Mouse (Mus musculus): Measurements from ENCODE around the gene C2cd5. TPM values are rescaled to one million over a fixed set of nuclear protein-coding genes. Genes with fewer than 3 reads are reported as not detected.

The C2cd5 gene
- polyA plus RNA-seq, 1 experiment from 2014 or later, result 7.0 TPM

GRCm38 (mm10) chr6:142979665-142980660 is 120.0 kb downstream of the C2cd5 start:
- Histone ChIP-seq H3K27ac (no peak overlapping the region), H3K36me3 (ENCODE audit: inconsistent target) (no peaks in the 10 kb centered on the region), H3K79me2 (ENCODE audit: inconsistent target) (no peaks in the 10 kb centered on the region), H3K4me3 (ENCODE audit: inconsistent target) (no peak overlapping the region)
- 55% methylated on average over 5 of the region's 6 CpGs for WGBS (ENCODE audit: missing documents)

- WGBS (ENCODE audit: missing documents), result 73% methylated on average over 1 of the region's 1 CpGs
- H3K27ac ChIP-seq, result no peak overlapping the region
- H3K79me2 ChIP-seq (ENCODE audit: inconsistent target), result no peaks in the 10 kb centered on the region
- H3K36me3 ChIP-seq (ENCODE audit: inconsistent target), result no peaks in the 10 kb centered on the region
- no peak overlapping the region for H3K4me3 ChIP-seq (ENCODE audit: inconsistent target)
Measured at GRCm38 (mm10) chr6:142977221-142977620, 122.7 kb downstream of the C2cd5 start.

GRCm38 (mm10) chr6:142973289-142973688 is 126.7 kb downstream of the C2cd5 start:
- H3K27ac ChIP-seq, result no peak overlapping the region
- no peak overlapping the region for H3K4me3 ChIP-seq (ENCODE audit: inconsistent target)
- H3K79me2 ChIP-seq (ENCODE audit: inconsistent target), result no peaks in the 10 kb centered on the region
- no peaks in the 10 kb centered on the region for H3K36me3 ChIP-seq (ENCODE audit: inconsistent target)
- WGBS (ENCODE audit: missing documents), result 92% methylated on average over 7 of the region's 7 CpGs

GRCm38 (mm10) chr6:142972205-142972604 is 127.7 kb downstream of the C2cd5 start:
- no peaks in the 10 kb centered on the region for H3K79me2 ChIP-seq (ENCODE audit: inconsistent target)
- no peak overlapping the region for H3K27ac ChIP-seq
- H3K4me3 ChIP-seq (ENCODE audit: inconsistent target), result no peak overlapping the region
- H3K36me3 ChIP-seq (ENCODE audit: inconsistent target), result no peaks in the 10 kb centered on the region
- 65% methylated on average over 2 of the region's 2 CpGs for WGBS (ENCODE audit: missing documents)

GRCm38 (mm10) chr6:142967407-142967806 is 132.5 kb downstream of the C2cd5 start:
- Histone ChIP-seq H3K79me2 (ENCODE audit: inconsistent target) (no peaks in the 10 kb centered on the region), H3K27ac (no peak overlapping the region), H3K36me3 (ENCODE audit: inconsistent target) (no peaks in the 10 kb centered on the region), H3K4me3 (ENCODE audit: inconsistent target) (no peak overlapping the region)
- 43% methylated on average over 1 of the region's 1 CpGs for WGBS (ENCODE audit: missing documents)

GRCm38 (mm10) chr6:142964531-142965385 is 135.2 kb downstream of the C2cd5 start:
- Histone ChIP-seq H3K79me2 (ENCODE audit: inconsistent target) (no peaks in the 10 kb centered on the region), H3K4me3 (ENCODE audit: inconsistent target) (peak overlapping the region; percentile 8), H3K27ac (no peak overlapping the region), H3K36me3 (ENCODE audit: inconsistent target) (no peaks in the 10 kb centered on the region)
- WGBS (ENCODE audit: missing documents), result under 1% methylated on average over 32 of the region's 39 CpGs

GRCm38 (mm10) chr6:142964076-142964530 is 135.8 kb downstream of the C2cd5 start, which contains the start of gene St8sia1:
St8sia1 (minus strand) TSS chr6:142964452.
- Histone ChIP-seq H3K79me2 (ENCODE audit: inconsistent target) (no peaks in the 10 kb centered on the region), H3K27ac (no peak within 1 kb of the TSS), H3K4me3 (ENCODE audit: inconsistent target) (peak within 1 kb of the TSS; percentile 8), H3K36me3 (ENCODE audit: inconsistent target) (no peaks in the 10 kb centered on the region)
- WGBS (ENCODE audit: missing documents), result 2% methylated on average over 45 of the region's 45 CpGs

GRCm38 (mm10) chr6:142963480-142964075 is 136.4 kb downstream of the C2cd5 start:
- WGBS (ENCODE audit: missing documents), result 41% methylated on average over 30 of the region's 30 CpGs
- no peak overlapping the region for H3K27ac ChIP-seq
- H3K79me2 ChIP-seq (ENCODE audit: inconsistent target), result no peaks in the 10 kb centered on the region
- no peaks in the 10 kb centered on the region for H3K36me3 ChIP-seq (ENCODE audit: inconsistent target)
- no peak overlapping the region for H3K4me3 ChIP-seq (ENCODE audit: inconsistent target)

- 94% methylated on average over 14 of the region's 14 CpGs for WGBS (ENCODE audit: missing documents)
- no peak overlapping the region for H3K4me3 ChIP-seq (ENCODE audit: inconsistent target)
Measured at GRCm38 (mm10) chr6:142962881-142963280, 137.1 kb downstream of the C2cd5 start.

GRCm38 (mm10) chr6:142962476-142962875 is 137.5 kb downstream of the C2cd5 start:
- H3K27ac ChIP-seq, result no peak overlapping the region
- WGBS (ENCODE audit: missing documents), result 69% methylated on average over 10 of the region's 10 CpGs
- H3K4me3 ChIP-seq (ENCODE audit: inconsistent target), result no peak overlapping the region
- H3K79me2 ChIP-seq (ENCODE audit: inconsistent target), result no peaks in the 10 kb centered on the region
- no peaks in the 10 kb centered on the region for H3K36me3 ChIP-seq (ENCODE audit: inconsistent target)

More at GRCm38 (mm10) chr6:142962881-142963280, 137.1 kb downstream of the C2cd5 start:
- Histone ChIP-seq H3K27ac (no peak overlapping the region), H3K36me3 (ENCODE audit: inconsistent target) (no peaks in the 10 kb centered on the region), H3K79me2 (ENCODE audit: inconsistent target) (no peaks in the 10 kb centered on the region)

GRCm38 (mm10) chr6:142961721-142962455 is 138.1 kb downstream of the C2cd5 start:
- 92% methylated on average over 9 of the region's 9 CpGs for WGBS (ENCODE audit: missing documents)
- H3K79me2 ChIP-seq (ENCODE audit: inconsistent target), result no peaks in the 10 kb centered on the region
- H3K36me3 ChIP-seq (ENCODE audit: inconsistent target), result no peaks in the 10 kb centered on the region
- H3K4me3 ChIP-seq (ENCODE audit: inconsistent target), result no peak overlapping the region
- no peak overlapping the region for H3K27ac ChIP-seq

Data from macrophage (primary cell).